Mouse (Mus musculus) CH12.LX (cell line): ENCODE data around the gene Arhgef6. TPM values are rescaled to one million over a fixed set of nuclear protein-coding genes. Genes with fewer than 3 reads are reported as not detected.
A peak's percentile ranks its signal among the peaks of the same experiment; 100 is the strongest.

Experiments
- DNase-seq: peaks from one replicate; pipeline ENCODE4 v3.0.0-alpha.2; 2013; ENCODE audit errors: extremely low read depth
- H3K27ac ChIP-seq: 2 replicates; pipeline ENCODE4 v1.5.1; 2012; ENCODE audit warnings: low read depth, mild to moderate bottlenecking, control low read depth, moderate library complexity; ENCODE audit not compliant: insufficient read depth
- H3K27me3 ChIP-seq: replicated peaks from 2 replicates; pipeline ENCODE3; 2012; ENCODE audit warnings: inconsistent platforms
- H3K36me3 ChIP-seq, 2 experiments: replicated peaks in 1 of 2; 2 replicates each; pipeline versions ENCODE3 to v1.6.1; 2012; ENCODE audit warnings: inconsistent platforms in 1 of 2, low read length in 1 of 2, mild to moderate bottlenecking in 1 of 2, mixed read lengths in 1 of 2, moderate library complexity in 1 of 2; ENCODE audit not compliant: control insufficient read depth in 1 of 2, insufficient read depth in 1 of 2
- H3K4me1 ChIP-seq, 2 experiments: 2 replicates each; pipeline ENCODE4 v1.6.1; 2012; ENCODE audit warnings: inconsistent platforms in 1 of 2, moderate library complexity in 1 of 2; ENCODE audit not compliant: insufficient read depth in 2 of 2, control insufficient read depth in 1 of 2
- H3K4me2 ChIP-seq: 2 replicates; pipeline ENCODE4 v1.6.1; 2012; ENCODE audit warnings: low read depth, mild to moderate bottlenecking, control low read depth; ENCODE audit not compliant: poor library complexity, insufficient read depth, severe bottlenecking
- H3K4me3 ChIP-seq, 3 experiments: fragments of 150-350 bp in 1 of 3; sonication (generic) in 1 of 3; replicated peaks in 1 of 3; 2 replicates each; pipeline versions ENCODE3 to v1.5.1; 2011 to 2012; ENCODE audit warnings: low read depth in 2 of 3, low read length in 2 of 3, mild to moderate bottlenecking in 2 of 3, moderate library complexity in 2 of 3, control low read depth in 1 of 3, improper control_type of control experiment in 1 of 3, inconsistent platforms in 1 of 3, mixed read lengths in 1 of 3; ENCODE audit not compliant: poor library complexity in 1 of 3
- H3K79me2 ChIP-seq: replicated peaks from 2 replicates; pipeline ENCODE4 v1.6.1; 2012; ENCODE audit warnings: mild to moderate bottlenecking, moderate library complexity; ENCODE audit not compliant: control insufficient read depth, poor library complexity, insufficient read depth, severe bottlenecking; ENCODE audit errors: extremely low read depth
- H3K9ac ChIP-seq: 2 replicates; pipeline ENCODE4 v1.6.1; 2012; ENCODE audit warnings: low read depth, mild to moderate bottlenecking, control low read depth, moderate library complexity; ENCODE audit not compliant: insufficient read depth
- H3K9me3 ChIP-seq: replicated peaks from 2 replicates; pipeline ENCODE3; 2012; ENCODE audit warnings: low read length, inconsistent platforms, mixed read lengths
- BHLHE40 ChIP-seq: IDR thresholded peaks from 2 replicates; pipeline ENCODE4 v1.6.1; 2011; ENCODE audit warnings: mild to moderate bottlenecking, low read depth, low read length, improper control_type of control experiment
- CHD1 ChIP-seq: IDR thresholded peaks from 2 replicates; pipeline ENCODE4 v1.6.1; 2012; ENCODE audit warnings: low read depth, low read length, improper control_type of control experiment, inconsistent platforms
- CHD2 ChIP-seq: IDR thresholded peaks from 2 replicates; pipeline ENCODE4 v1.6.1; 2011; ENCODE audit warnings: low read length, improper control_type of control experiment
- E2F4 ChIP-seq: IDR thresholded peaks from 2 replicates; pipeline ENCODE4 v1.6.1; 2011; ENCODE audit warnings: low read depth, low read length, improper control_type of control experiment; ENCODE audit not compliant: insufficient replicate concordance
- ELF1 ChIP-seq: IDR thresholded peaks from 2 replicates; pipeline ENCODE4 v1.6.1; 2014; ENCODE audit warnings: low read depth, mild to moderate bottlenecking, inconsistent platforms, low read length, improper control_type of control experiment
- EP300 ChIP-seq: IDR thresholded peaks from 2 replicates; pipeline ENCODE4 v1.6.1; 2011; ENCODE audit warnings: low read length, improper control_type of control experiment
- ETS1 ChIP-seq: conservative IDR thresholded peaks from 2 replicates; pipeline ENCODE4 v1.6.1; 2012; ENCODE audit warnings: low read depth, mild to moderate bottlenecking, inconsistent platforms, low read length, improper control_type of control experiment, moderate library complexity
- HCFC1 ChIP-seq: IDR thresholded peaks from 2 replicates; pipeline ENCODE4 v1.6.1; 2012; ENCODE audit warnings: low read depth, mild to moderate bottlenecking, inconsistent platforms, low read length, improper control_type of control experiment
- IRF4 ChIP-seq: IDR thresholded peaks from 2 replicates; pipeline ENCODE4 v1.6.1; 2014; ENCODE audit warnings: low read depth, mild to moderate bottlenecking, inconsistent platforms, low read length, improper control_type of control experiment
- JUND ChIP-seq: conservative IDR thresholded peaks from 2 replicates; pipeline ENCODE4 v1.6.1; 2011; ENCODE audit warnings: low read depth, low read length, improper control_type of control experiment
- KAT2A ChIP-seq: IDR thresholded peaks from 2 replicates; pipeline ENCODE4 v1.6.1; 2012; ENCODE audit warnings: low read length, improper control_type of control experiment, inconsistent platforms; ENCODE audit not compliant: insufficient replicate concordance
- MAX ChIP-seq: IDR thresholded peaks from 2 replicates; pipeline ENCODE4 v1.6.1; 2011; ENCODE audit warnings: low read length, improper control_type of control experiment
- MAZ ChIP-seq: IDR thresholded peaks from 2 replicates; pipeline ENCODE4 v1.6.1; 2012; ENCODE audit warnings: low read depth, mild to moderate bottlenecking, inconsistent platforms, low read length, improper control_type of control experiment, moderate library complexity
- MEF2A ChIP-seq: IDR thresholded peaks from 2 replicates; pipeline ENCODE4 v1.6.1; 2014; ENCODE audit warnings: low read depth, mild to moderate bottlenecking, inconsistent platforms, low read length, improper control_type of control experiment, borderline replicate concordance
- MXI1 ChIP-seq: IDR thresholded peaks from 2 replicates; pipeline ENCODE4 v1.6.1; 2011; ENCODE audit warnings: mild to moderate bottlenecking, low read depth, low read length, improper control_type of control experiment
- MYC ChIP-seq: IDR thresholded peaks from 2 replicates; pipeline ENCODE4 v1.6.1; 2011; ENCODE audit warnings: low read depth, mild to moderate bottlenecking, improper control_type of control experiment, low read length
- NELFE ChIP-seq: IDR thresholded peaks from 2 replicates; pipeline ENCODE4 v1.6.1; 2011; ENCODE audit warnings: low read depth, low read length, improper control_type of control experiment
- POLR2A ChIP-seq: IDR thresholded peaks from 2 replicates; pipeline ENCODE4 v1.6.1; 2011; ENCODE audit warnings: low read depth, mild to moderate bottlenecking, improper control_type of control experiment, low read length
- SIN3A ChIP-seq: IDR thresholded peaks from 2 replicates; pipeline ENCODE4 v1.6.1; 2012; ENCODE audit warnings: low read length, improper control_type of control experiment, inconsistent platforms
- TBP ChIP-seq: conservative IDR thresholded peaks from 2 replicates; pipeline ENCODE4 v1.6.1; 2011; ENCODE audit warnings: low read depth, low read length, improper control_type of control experiment
- TCF12 ChIP-seq: IDR thresholded peaks from 2 replicates; pipeline ENCODE4 v1.6.1; 2014; ENCODE audit warnings: low read depth, mild to moderate bottlenecking, inconsistent platforms, low read length, improper control_type of control experiment
- USF1 ChIP-seq: IDR thresholded peaks from 2 replicates; pipeline ENCODE4 v1.6.1; 2014; ENCODE audit warnings: low read depth, mild to moderate bottlenecking, inconsistent platforms, low read length, improper control_type of control experiment
- USF2 ChIP-seq: conservative IDR thresholded peaks from 2 replicates; pipeline ENCODE4 v1.6.1; 2011; ENCODE audit warnings: low read depth, low read length, improper control_type of control experiment
- ZKSCAN1 ChIP-seq: IDR thresholded peaks from 2 replicates; pipeline ENCODE4 v1.6.1; 2012; ENCODE audit warnings: low read depth, inconsistent platforms, low read length, improper control_type of control experiment, borderline replicate concordance
- ZMIZ1 ChIP-seq: IDR thresholded peaks from 2 replicates; pipeline ENCODE4 v1.6.1; 2012; ENCODE audit warnings: low read depth, mild to moderate bottlenecking, inconsistent platforms, low read length, improper control_type of control experiment
- dilution Hi-C: fragments of 300-500 bp; cut with MboI; formaldehyde crosslinking; loops from 2 replicates; pipeline ENCODE4 v1.14.3; 2020; ENCODE audit warnings: low sequenced_read_pairs; ENCODE audit not compliant: extremely low pct_unique_long_range_greater_than_20kb, extremely low pct_ligation_motif_present
- in situ Hi-C: fragments of 300-500 bp; cut with MboI; formaldehyde crosslinking; loops from 3 replicates; pipeline ENCODE4 v1.14.3; 2019; ENCODE audit warnings: low sequenced_read_pairs, low pct_ligation_motif_present, low pct_unique_long_range_greater_than_20kb, mixed read lengths
- polyA plus RNA-seq: library from polyadenylated mRNA; unstranded; fragments of >175 nt; gene quantifications from 2 replicates; pipeline ENCODE4 v1.2.1, GENCODE M21; 2012; ENCODE audit warnings: low read depth; ENCODE audit not compliant: insufficient read length
- total RNA-seq, 2 experiments: library from RNA; depleted of rRNA; stranded (reverse); fragments of 300-350 nt in 1 of 2; fragments of >200 nt in 1 of 2; gene quantifications; 2 replicates each; pipeline ENCODE4 v1.2.3; 2012 to 2014

The Arhgef6 gene
- total and polyA plus RNA-seq, 3 experiments = 69.8 to 206 (median 162) TPM

GRCm38 (mm10) chrX:57304784-57305287 is 33.7 kb downstream of the Arhgef6 start (continued):
- TF ChIP-seq ZMIZ1 = no peak
- TF ChIP-seq USF2 = no peak
- peak; percentile 53; the same call in 1 of the 2 replicates for TF ChIP-seq SIN3A
- TF ChIP-seq MEF2A = peak; percentile 24; the same call in 1 of the 2 replicates
- TF ChIP-seq E2F4 = no peak
- peak; percentile 76 for TF ChIP-seq MAX
- peak; percentile 65 for TF ChIP-seq ETS1
- peak; percentile 78 for TF ChIP-seq JUND

- dilution Hi-C loops (no loop called here), in situ Hi-C loops (no loop called here)
- H3K36me3 ChIP-seq = peaks cover 17 to 26% of the 10 kb centered on the region in 2 experiments
- H3K27me3 ChIP-seq = no peaks in the 10 kb centered on the region
- H3K79me2 ChIP-seq = peaks cover 27% of the 10 kb centered on the region
- peaks cover 4 to 38% of the 10 kb centered on the region in 2 experiments; a peak in 3 of 4 replicates for H3K4me1 ChIP-seq
- TF ChIP-seq ELF1 = peak; percentile 74
- 0 out of 2 replicates have a peak, but pooled peaks have one; percentile 8 for TF ChIP-seq IRF4
- peak; percentile 73 for TF ChIP-seq POLR2A
- TF ChIP-seq ETS1 = peak; percentile 47; the same call in 1 of the 2 replicates
- peak; percentile 46; the same call in 1 of the 2 replicates for TF ChIP-seq ZMIZ1
- TF ChIP-seq NELFE = peak; percentile 42; the same call in 1 of the 2 replicates
- no peak for TF ChIP-seq JUND
- peak; percentile 73 for TF ChIP-seq SIN3A
- TF ChIP-seq ZKSCAN1 = no peak
- no peak for TF ChIP-seq KAT2A
- TF ChIP-seq TCF12 = peak; percentile 51; the same call in 1 of the 2 replicates
- peak; percentile 44; the same call in 1 of the 2 replicates for TF ChIP-seq MXI1
- peak; percentile 62; the same call in 1 of the 2 replicates for TF ChIP-seq MYC
- TF ChIP-seq BHLHE40 = peak; percentile 78
- TF ChIP-seq USF2 = 0 out of 2 replicates have a peak, but pooled peaks have one; percentile 28
- peak; percentile 29; the same call in 1 of the 2 replicates for TF ChIP-seq HCFC1
- peak; percentile 49 for TF ChIP-seq EP300
- TF ChIP-seq CHD1 = no peak
- TF ChIP-seq TBP = peak; percentile 80
- TF ChIP-seq MEF2A = peak; percentile 81
- peak; percentile 45 for TF ChIP-seq USF1
- no peak for TF ChIP-seq MAZ
- TF ChIP-seq MAX = 0 out of 2 replicates have a peak, but pooled peaks have one; percentile 27
- no peak for TF ChIP-seq CHD2
- peak overlapping the region in 2 of 3 experiments; percentile 44 to 55 for H3K4me3 ChIP-seq
- peak overlapping the region; percentile 48; the same call in 1 of the 2 replicates for H3K9ac ChIP-seq
- peak; percentile 81 for DNase-seq
- H3K4me2 ChIP-seq = peak overlapping the region; percentile 71
- H3K27ac ChIP-seq = peak overlapping the region; percentile 45; the same call in 1 of the 2 replicates
- H3K9me3 ChIP-seq = no peaks in the 10 kb centered on the region
Observed at GRCm38 (mm10) chrX:57303188-57303878, 35.2 kb downstream of the Arhgef6 start.
